Mouse (Mus musculus) E14TG2a.4 (cell line): ENCODE data around the gene Gpr137.

Experiments
- CTCF ChIP-seq: conservative IDR thresholded peaks from 2 replicates; pipeline ENCODE4 v1.5.1; 2014; ENCODE audit warnings: low read length
- POU5F1 ChIP-seq: IDR thresholded peaks from 2 replicates; pipeline ENCODE4 v1.6.1; 2014; ENCODE audit warnings: low read length, borderline replicate concordance

GRCm38 (mm10) chr19:6989251-6989650, 47.0 kb upstream of the Gpr137 start:
- TF ChIP-seq CTCF (no peak), POU5F1 (no peak)
